Mouse (Mus musculus): ENCODE measurements around the gene Lypd9. TPM values are rescaled to one million over a fixed set of nuclear protein-coding genes. Genes with fewer than 3 reads are reported as not detected.
"Not testable (repeated sequence)": the region's sequence is repeated elsewhere in the genome, so short reads cannot be mapped to it uniquely, and the experiment has no call there.

Lypd9 gene
- not detected in 2 replicates for total RNA-seq (2015; ENCODE audit: low replicate concordance)
- total RNA-seq (2017; ENCODE audit: low replicate concordance): not detected in 2 replicates

DNA sequence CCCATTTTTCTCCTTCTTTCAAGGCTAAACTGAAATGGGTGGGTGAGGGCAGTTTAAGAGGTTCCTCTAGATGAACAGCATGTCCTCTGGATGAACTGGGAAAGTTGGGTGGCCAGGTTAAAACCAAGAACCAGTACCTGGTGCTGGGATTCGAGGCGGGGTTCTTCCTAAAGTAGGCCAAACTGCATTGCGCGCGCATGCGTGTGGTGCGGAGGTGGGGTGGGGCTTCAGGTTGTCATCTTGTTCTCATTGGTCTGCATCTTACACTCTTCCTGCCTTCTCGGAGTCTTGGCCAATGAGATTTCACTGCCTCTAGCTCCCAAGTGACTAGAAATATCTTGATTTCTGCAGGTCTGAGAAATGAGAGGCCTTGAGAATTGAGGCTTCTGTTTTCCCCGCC is at the start of gene Lypd9:
Lypd9 (minus strand) TSS at position 165 of the 400 bp plus-strand sequence.
- no peak for ATAC-seq (replicated peaks; ENCODE audit: low FRiP score, poor library complexity, severe bottlenecking)

DNA sequence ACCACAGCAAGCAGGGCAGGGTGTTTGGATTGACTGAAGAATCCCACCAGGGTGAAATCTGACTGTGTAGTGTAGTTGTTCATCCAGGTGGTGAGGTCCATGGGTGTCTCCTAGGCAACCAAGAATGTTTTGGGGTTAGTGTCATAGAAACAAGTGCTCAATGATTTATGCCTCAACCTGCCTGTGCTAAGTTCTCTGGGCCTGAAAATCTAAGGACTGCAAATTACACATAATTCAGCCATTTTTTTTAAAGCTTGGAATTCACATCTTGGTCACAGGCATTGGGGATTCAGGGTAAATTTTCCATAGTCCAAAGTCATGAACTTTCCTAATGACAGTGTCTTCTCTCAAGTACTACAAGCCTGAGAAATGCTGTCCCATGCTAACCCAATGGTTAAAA is 49.7 kb upstream of the Lypd9 start, which contains the start of gene Olfr331:
Olfr331 (minus strand) TSS at position 101 of the 400 bp plus-strand sequence.
- ATAC-seq (replicated peaks; ENCODE audit: low FRiP score, poor library complexity, severe bottlenecking): not testable (repeated sequence)

DNA sequence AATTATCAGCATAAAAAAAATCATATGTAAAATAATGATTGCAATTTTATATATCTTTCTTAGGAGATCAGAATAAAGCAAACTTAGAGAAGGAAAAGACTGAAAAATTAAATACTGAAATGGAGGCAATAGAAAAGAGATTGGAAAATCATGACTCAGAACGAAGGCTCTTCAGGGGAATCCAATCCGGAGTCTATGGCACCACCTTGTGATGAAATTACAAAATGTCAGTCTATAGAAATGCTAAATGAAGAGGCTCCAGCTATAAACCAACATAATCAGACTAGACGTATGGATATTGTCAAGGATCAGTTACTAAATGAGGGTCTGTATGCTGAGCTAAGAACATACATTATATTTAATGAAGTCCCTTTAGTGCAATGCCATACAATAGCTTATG is 46.6 kb upstream of the Lypd9 start:
- ATAC-seq (replicated peaks; ENCODE audit: low FRiP score, poor library complexity, severe bottlenecking): no peak

DNA sequence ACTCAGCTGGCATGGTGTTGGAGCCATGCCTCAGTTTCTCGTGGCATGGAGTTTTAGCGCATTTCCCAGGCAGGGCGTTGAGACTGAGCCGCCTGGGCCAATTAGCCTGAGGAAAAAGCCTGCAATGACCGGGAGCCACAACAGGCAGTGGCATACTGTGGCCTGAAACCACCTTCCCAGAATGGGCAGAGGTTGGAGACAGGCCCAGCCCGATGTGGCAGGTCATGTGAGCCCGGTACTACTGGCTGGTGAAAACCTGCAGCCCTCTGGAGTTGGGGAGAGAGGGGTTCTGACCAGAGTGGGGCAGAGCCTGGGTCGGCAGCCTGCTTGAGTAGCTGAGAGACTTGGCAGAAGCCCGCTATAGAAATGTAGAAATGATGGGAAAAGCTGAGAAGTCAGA is 46.0 kb upstream of the Lypd9 start:
- ATAC-seq (replicated peaks; ENCODE audit: low FRiP score, poor library complexity, severe bottlenecking): no peak

DNA sequence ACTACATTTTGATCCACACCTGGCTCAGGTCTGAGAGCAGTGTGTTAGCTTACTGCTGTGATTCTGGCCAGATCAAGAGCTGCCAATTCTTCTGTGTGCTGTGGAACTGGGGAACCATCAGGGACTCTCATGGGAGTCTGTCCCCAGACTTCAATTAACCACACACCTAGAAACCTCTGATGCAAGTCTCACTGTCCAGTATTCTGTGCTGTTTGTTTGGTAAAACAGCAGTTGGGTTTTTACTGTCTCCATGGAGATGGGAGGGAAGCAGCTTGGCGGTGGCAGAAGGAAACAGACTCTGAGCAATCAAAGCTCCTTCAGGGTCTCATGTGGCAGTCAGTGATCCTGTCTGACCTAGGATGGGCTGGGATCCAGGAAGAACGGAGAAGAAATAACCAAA is 39.7 kb upstream of the Lypd9 start, which contains the start of gene Olfr332:
Olfr332 (minus strand) TSS at position 101 of the 400 bp plus-strand sequence.
- no peak for ATAC-seq (replicated peaks; ENCODE audit: low FRiP score, poor library complexity, severe bottlenecking)

DNA sequence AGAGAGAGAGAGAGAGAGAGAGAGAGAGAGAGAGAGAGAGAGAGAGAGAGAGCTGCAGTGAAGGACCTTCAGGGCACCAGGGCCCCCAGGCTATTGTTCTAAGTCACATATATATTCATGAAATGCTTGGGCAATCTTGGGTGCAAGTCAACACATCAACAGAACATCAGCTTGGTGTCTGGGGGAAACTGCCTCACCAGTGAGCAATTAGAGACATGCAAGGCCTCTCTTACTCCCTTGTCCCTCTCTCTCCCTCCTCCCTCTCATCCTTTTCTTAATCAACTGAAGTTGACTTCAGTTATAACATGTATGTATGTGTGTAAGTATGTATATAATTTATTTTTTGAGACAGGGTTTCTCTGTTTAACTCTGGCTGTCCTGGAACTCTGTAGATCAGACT is 9.4 kb upstream of the Lypd9 start, which contains the start of gene Olfr30:
Olfr30 (minus strand) TSS at position 101 of the 400 bp plus-strand sequence.
- no peak for ATAC-seq (replicated peaks; ENCODE audit: low FRiP score, poor library complexity, severe bottlenecking)

DNA sequence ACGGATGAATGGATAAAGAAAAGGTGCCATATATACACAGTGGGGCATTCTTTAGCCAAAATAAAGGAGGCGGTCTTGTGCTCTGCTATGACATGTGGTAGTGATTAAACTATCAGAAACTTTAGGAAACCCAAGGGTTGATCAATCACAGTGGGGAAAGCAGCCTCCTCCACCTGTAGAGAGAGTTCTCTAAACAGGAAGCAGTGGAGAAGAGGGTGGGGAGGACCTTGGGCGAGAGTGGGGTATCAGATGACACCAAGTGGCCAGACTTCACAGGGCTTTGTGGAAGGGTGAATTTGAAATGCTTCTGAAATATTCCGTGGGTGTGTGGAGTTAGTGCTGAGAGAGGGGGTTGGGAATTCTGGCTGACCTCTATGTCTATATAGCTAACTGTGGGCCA is 869 bp upstream of the Lypd9 start:
- no peak for ATAC-seq (replicated peaks; ENCODE audit: low FRiP score, poor library complexity, severe bottlenecking)

DNA sequence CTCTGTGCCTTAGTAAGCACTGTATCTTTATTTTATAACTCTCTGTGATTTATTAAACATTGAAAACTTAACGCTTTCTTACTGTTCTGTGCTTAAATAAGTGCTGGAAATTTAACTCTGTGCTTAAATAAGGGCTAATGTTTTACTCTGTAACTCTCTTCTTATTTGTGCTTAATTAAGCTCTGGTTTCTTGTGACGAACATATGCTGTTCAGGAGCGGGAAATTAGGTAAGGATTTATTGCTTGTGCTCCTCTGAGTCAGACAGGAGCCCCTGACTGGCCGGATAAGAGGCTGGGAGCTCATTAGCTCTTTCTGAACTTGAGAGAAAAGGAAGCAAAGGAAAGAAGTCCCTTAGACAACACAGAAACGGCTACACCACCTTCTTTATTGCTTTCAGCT is 14.9 kb downstream of the Lypd9 start:
- no peak for ATAC-seq (replicated peaks; ENCODE audit: low FRiP score, poor library complexity, severe bottlenecking)

DNA sequence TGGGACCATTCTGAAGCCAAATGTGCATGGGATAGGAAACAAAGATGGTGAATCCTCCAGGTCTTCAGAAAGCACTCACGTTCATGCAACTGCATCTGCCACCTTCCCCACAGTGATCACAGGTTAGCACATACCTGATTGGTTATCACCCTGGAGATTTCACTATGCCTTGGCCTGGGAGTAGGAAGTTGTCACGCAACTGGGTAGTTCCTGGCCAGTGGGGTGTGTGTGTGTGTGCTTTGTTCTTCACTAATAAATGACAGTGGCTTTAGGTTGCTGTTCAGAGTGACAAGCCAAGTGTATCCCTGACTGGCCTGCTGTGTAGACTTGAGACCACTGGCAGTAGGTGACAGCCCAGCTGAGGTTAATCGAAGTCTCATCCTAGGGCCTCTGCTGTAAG is 20.5 kb downstream of the Lypd9 start, which contains the start of gene Gm12253:
Gm12253 (plus strand) TSS at position 301 of the 400 bp plus-strand sequence.
- ATAC-seq (replicated peaks; ENCODE audit: low FRiP score, poor library complexity, severe bottlenecking): no peak

DNA sequence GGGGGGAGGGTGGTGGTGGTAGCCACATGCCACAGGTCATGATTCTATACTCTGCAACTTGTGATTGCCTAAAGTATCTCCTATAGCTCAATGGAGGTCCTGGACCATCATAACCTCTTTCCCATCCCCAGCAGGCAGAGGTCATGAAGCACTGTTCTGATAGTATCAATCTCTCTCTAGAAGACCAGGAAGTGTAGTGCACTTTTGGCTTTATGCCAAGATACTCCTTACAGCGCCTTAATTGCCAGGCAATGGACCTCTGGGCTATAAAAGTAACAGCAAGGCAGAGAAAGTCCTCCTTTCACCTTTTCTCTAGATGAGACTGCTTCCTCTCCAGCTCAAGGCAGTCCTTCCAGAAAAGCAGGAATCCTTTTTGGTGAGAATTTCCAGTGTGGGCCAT is 31.9 kb downstream of the Lypd9 start, which contains the start of gene 1810065E05Rik:
1810065E05Rik (plus strand) TSS at position 297 of the 400 bp plus-strand sequence.
- ATAC-seq (replicated peaks; ENCODE audit: low FRiP score, poor library complexity, severe bottlenecking): no peak

DNA sequence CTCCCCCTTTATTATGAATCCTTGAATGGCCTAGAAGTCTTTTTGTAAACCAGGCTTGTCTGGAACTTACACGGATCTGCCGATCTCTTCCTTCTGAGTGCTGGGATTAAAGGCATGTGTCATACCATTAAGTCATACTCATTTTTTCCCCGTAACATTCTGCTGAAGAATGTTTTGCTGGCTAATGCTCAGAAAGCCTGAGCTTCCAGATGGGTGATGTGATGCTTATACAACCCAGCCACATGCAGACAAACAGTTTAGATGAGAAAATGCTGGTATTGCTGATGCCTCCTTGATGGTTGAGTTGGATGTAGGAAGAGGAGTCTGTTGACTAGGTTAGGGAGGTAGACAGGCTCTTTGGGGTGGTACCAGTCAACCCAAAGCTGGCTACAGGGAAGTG is 34.4 kb downstream of the Lypd9 start:
- no peak for ATAC-seq (replicated peaks; ENCODE audit: low FRiP score, poor library complexity, severe bottlenecking)

DNA sequence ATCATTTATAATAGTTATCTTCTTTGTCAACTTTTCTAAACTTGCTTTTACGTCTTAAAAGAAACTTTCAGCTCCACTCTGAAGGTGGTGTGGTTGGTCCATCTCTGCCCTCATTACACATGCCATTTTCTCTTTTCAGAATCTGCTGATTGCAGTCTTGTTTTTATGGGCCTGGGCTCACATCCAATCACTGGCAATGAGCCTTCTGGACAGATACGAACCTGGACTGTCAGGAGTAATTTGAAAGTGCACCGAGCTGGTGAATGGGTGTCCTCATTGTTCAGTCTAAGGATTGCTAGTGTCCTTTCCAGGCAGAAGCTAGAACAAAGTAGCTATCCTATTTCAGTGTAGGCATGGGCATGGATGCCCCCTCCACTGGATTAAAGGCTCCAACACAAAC is 44.7 kb downstream of the Lypd9 start:
- no peak for ATAC-seq (replicated peaks; ENCODE audit: low FRiP score, poor library complexity, severe bottlenecking)

DNA sequence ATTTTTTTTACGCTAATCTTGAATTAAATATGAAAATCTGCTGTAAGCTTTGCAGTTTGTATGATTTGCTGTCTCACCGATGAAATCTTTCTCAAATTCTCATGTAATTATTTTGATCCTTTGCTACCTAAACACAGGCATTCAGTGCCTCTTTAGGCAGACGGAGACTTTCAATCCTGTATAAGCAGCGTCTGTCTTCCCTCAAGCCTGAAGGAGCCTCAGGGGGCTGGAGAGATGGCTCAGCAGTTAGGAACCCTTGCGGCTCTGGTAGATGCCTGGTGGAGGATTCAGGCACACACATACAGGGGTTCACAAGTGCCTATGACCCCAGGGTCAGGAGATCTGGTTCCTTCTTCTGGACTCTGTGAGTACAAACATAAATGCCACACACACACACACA is 52.1 kb downstream of the Lypd9 start:
- no peak for ATAC-seq (replicated peaks; ENCODE audit: low FRiP score, poor library complexity, severe bottlenecking)

DNA sequence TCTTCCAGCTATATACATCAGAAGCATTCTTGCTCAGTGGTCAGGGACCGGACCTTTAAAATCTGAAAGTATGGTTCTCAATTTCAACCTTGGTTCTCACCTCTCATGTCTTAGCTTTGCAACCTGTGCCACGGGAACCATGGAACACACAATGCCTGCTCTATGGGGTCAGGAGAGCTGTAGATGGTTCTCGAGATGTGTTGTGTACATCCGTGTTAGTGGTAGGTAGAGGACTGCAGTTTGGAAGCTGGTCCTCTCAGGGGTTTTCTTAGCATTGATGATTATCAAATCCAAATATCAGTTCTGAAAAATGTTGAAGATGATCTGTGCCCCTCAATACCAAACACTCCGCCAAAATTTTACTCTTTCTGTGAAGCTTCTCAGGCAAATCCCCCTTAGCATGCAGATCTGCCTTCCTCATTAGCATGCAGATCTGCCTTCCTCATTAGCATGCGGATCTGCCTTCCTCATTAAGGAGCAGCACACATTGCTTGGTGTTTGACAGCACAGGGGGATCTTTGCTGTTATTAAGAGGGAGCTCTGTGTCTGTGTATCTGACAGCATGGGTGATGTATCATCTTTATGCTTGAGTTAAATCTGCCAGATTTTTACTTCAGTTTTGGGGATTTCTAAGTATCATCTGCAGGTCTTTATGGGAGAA is 52.6 kb downstream of the Lypd9 start:
- no peak for ATAC-seq (replicated peaks; ENCODE audit: low FRiP score, poor library complexity, severe bottlenecking)

Other genes with a start within 250 kb of the Lypd9 start
- 4.3 and 10.9 TPM in 2 replicates for gene 4930438A08Rik, start 178.1 kb downstream of the Lypd9 start, total RNA-seq (2015; ENCODE audit: low replicate concordance)
- 2.7 and 9.5 TPM in 2 replicates for gene 4930438A08Rik, start 178.1 kb downstream of the Lypd9 start, total RNA-seq (2017; ENCODE audit: low replicate concordance)
- gene Zfp692, start 145.9 kb downstream of the Lypd9 start, total RNA-seq (2015; ENCODE audit: low replicate concordance): 4.6 and 17.7 TPM in 2 replicates
- 17.1 and 19.1 TPM in 2 replicates for gene Zfp692, start 145.9 kb downstream of the Lypd9 start, total RNA-seq (2017; ENCODE audit: low replicate concordance)
- 75.3 and 80.5 TPM in 2 replicates for gene Zfp672, start 122.6 kb downstream of the Lypd9 start, total RNA-seq (2015; ENCODE audit: low replicate concordance)
- 27.6 and 39.9 TPM in 2 replicates for gene Zfp672, start 122.6 kb downstream of the Lypd9 start, total RNA-seq (2017; ENCODE audit: low replicate concordance)
- 10.5 and 13.3 TPM in 2 replicates for gene Sh3bp5l, start 122.2 kb downstream of the Lypd9 start, total RNA-seq (2015; ENCODE audit: low replicate concordance)
- gene Sh3bp5l, start 122.2 kb downstream of the Lypd9 start, total RNA-seq (2017; ENCODE audit: low replicate concordance): 19.8 and 118 TPM in 2 replicates
- gene Lypd8, start 73.9 kb downstream of the Lypd9 start, total RNA-seq (2015; ENCODE audit: low replicate concordance): not detected in 2 replicates
- gene Lypd8, start 73.9 kb downstream of the Lypd9 start, total RNA-seq (2017; ENCODE audit: low replicate concordance): not detected in 2 replicates
- gene 1810065E05Rik, start 31.8 kb downstream of the Lypd9 start, total RNA-seq (2015; ENCODE audit: low replicate concordance): not detected in 2 replicates
- gene 1810065E05Rik, start 31.8 kb downstream of the Lypd9 start, total RNA-seq (2017; ENCODE audit: low replicate concordance): not detected in 2 replicates
- gene Gm12253, start 20.4 kb downstream of the Lypd9 start, total RNA-seq (2015; ENCODE audit: low replicate concordance): not detected in 2 replicates
- gene Gm12253, start 20.4 kb downstream of the Lypd9 start, total RNA-seq (2017; ENCODE audit: low replicate concordance): not detected in 2 replicates
- gene Olfr30, start 9.3 kb upstream of the Lypd9 start, total RNA-seq (2015; ENCODE audit: low replicate concordance): not detected in 2 replicates
- not detected in 2 replicates for gene Olfr30, start 9.3 kb upstream of the Lypd9 start, total RNA-seq (2017; ENCODE audit: low replicate concordance)
- not detected in 2 replicates for gene Olfr332, start 39.6 kb upstream of the Lypd9 start, total RNA-seq (2015; ENCODE audit: low replicate concordance)
- not detected in 2 replicates for gene Olfr332, start 39.6 kb upstream of the Lypd9 start, total RNA-seq (2017; ENCODE audit: low replicate concordance)
- not detected in 2 replicates for gene Olfr331, start 49.6 kb upstream of the Lypd9 start, total RNA-seq (2015; ENCODE audit: low replicate concordance)
- gene Olfr331, start 49.6 kb upstream of the Lypd9 start, total RNA-seq (2017; ENCODE audit: low replicate concordance): not detected in 2 replicates
- not detected in 2 replicates for gene Olfr330, start 81.9 kb upstream of the Lypd9 start, total RNA-seq (2015; ENCODE audit: low replicate concordance)
- gene Olfr330, start 81.9 kb upstream of the Lypd9 start, total RNA-seq (2017; ENCODE audit: low replicate concordance): not detected in 2 replicates
- gene Olfr329-ps, start 93.5 kb upstream of the Lypd9 start, total RNA-seq (2015; ENCODE audit: low replicate concordance): not detected in 2 replicates
- not detected in 2 replicates for gene Olfr329-ps, start 93.5 kb upstream of the Lypd9 start, total RNA-seq (2017; ENCODE audit: low replicate concordance)
- not detected in 2 replicates for gene Olfr328, start 102.7 kb upstream of the Lypd9 start, total RNA-seq (2015; ENCODE audit: low replicate concordance)
- not detected in 2 replicates for gene Olfr328, start 102.7 kb upstream of the Lypd9 start, total RNA-seq (2017; ENCODE audit: low replicate concordance)
- not detected in 2 replicates for gene Olfr224, start 117.6 kb upstream of the Lypd9 start, total RNA-seq (2015; ENCODE audit: low replicate concordance)
- not detected in 2 replicates for gene Olfr224, start 117.6 kb upstream of the Lypd9 start, total RNA-seq (2017; ENCODE audit: low replicate concordance)
- not detected in 2 replicates for gene Olfr325, start 124.8 kb upstream of the Lypd9 start, total RNA-seq (2015; ENCODE audit: low replicate concordance)
- gene Olfr325, start 124.8 kb upstream of the Lypd9 start, total RNA-seq (2017; ENCODE audit: low replicate concordance): not detected in 2 replicates
- not detected in 2 replicates for gene Olfr324, start 142.2 kb upstream of the Lypd9 start, total RNA-seq (2015; ENCODE audit: low replicate concordance)
- gene Olfr324, start 142.2 kb upstream of the Lypd9 start, total RNA-seq (2017; ENCODE audit: low replicate concordance): not detected in 2 replicates
- gene 2210407C18Rik, start 163.2 kb upstream of the Lypd9 start, total RNA-seq (2015; ENCODE audit: low replicate concordance): not detected in 2 replicates
- gene 2210407C18Rik, start 163.2 kb upstream of the Lypd9 start, total RNA-seq (2017; ENCODE audit: low replicate concordance): not detected in 2 replicates
- gene Olfr323, start 177.6 kb upstream of the Lypd9 start, total RNA-seq (2015; ENCODE audit: low replicate concordance): not detected in 2 replicates
- gene Olfr323, start 177.6 kb upstream of the Lypd9 start, total RNA-seq (2017; ENCODE audit: low replicate concordance): not detected in 2 replicates
- gene Trim58, start 187.5 kb upstream of the Lypd9 start, total RNA-seq (2015; ENCODE audit: low replicate concordance): 56.9 and 65.4 TPM in 2 replicates
- 45.0 and 61.1 TPM in 2 replicates for gene Trim58, start 187.5 kb upstream of the Lypd9 start, total RNA-seq (2017; ENCODE audit: low replicate concordance)
- gene Olfr322, start 205.9 kb upstream of the Lypd9 start, total RNA-seq (2015; ENCODE audit: low replicate concordance): 0.42 TPM in 1 of 2 replicates, not detected in the other
- gene Olfr322, start 205.9 kb upstream of the Lypd9 start, total RNA-seq (2017; ENCODE audit: low replicate concordance): 0.77 and 1.9 TPM in 2 replicates
- gene Olfr320, start 228.2 kb upstream of the Lypd9 start, total RNA-seq (2015; ENCODE audit: low replicate concordance): not detected in 2 replicates
- not detected in 2 replicates for gene Olfr320, start 228.2 kb upstream of the Lypd9 start, total RNA-seq (2017; ENCODE audit: low replicate concordance)
- not detected in 2 replicates for gene Olfr319, start 246.2 kb upstream of the Lypd9 start, total RNA-seq (2015; ENCODE audit: low replicate concordance)
- gene Olfr319, start 246.2 kb upstream of the Lypd9 start, total RNA-seq (2017; ENCODE audit: low replicate concordance): not detected in 2 replicates